Mouse (Mus musculus) lung, postnatal 4 days (tissue): ENCODE results near the gene Foxd1.

Source experiments
- DNase-seq, 2 experiments: peaks; one replicate each; pipeline ENCODE4 v3.0.0; 2021

The Foxd1 gene

GRCm38 (mm10) chr13:98355559-98356111 lies 1.6 kb downstream of the Foxd1 start:
- DNase-seq, result peak; percentile 28 to 36

- no peak for DNase-seq
These were observed 2.3 kb downstream of the Foxd1 start for GRCm38 (mm10) chr13:98356176-98356972.

- DNase-seq, result no peak
These were observed 3.0 kb downstream of the Foxd1 start for GRCm38 (mm10) chr13:98356973-98357425.

GRCm38 (mm10) chr13:98357433-98358423 lies 3.7 kb downstream of the Foxd1 start:
- DNase-seq, result no peak

GRCm38 (mm10) chr13:98358424-98359181 lies 4.6 kb downstream of the Foxd1 start:
- DNase-seq, result no peak

- DNase-seq, result no peak
These were observed 5.3 kb downstream of the Foxd1 start for GRCm38 (mm10) chr13:98359337-98359736.

- DNase-seq, result no peak
These were observed 6.3 kb downstream of the Foxd1 start for GRCm38 (mm10) chr13:98360391-98360790.

GRCm38 (mm10) chr13:98361161-98361560 lies 7.1 kb downstream of the Foxd1 start:
- DNase-seq, result no peak

- DNase-seq, result no peak
These were observed 9.0 kb downstream of the Foxd1 start for GRCm38 (mm10) chr13:98363046-98363445.

- DNase-seq, result no peak
These were observed 11.0 kb downstream of the Foxd1 start for GRCm38 (mm10) chr13:98365081-98365480.

GRCm38 (mm10) chr13:98365766-98366421 lies 11.9 kb downstream of the Foxd1 start:
- DNase-seq, result no peak

GRCm38 (mm10) chr13:98366469-98367275 lies 12.6 kb downstream of the Foxd1 start:
- DNase-seq, result no peak

- DNase-seq, result no peak
These were observed 13.6 kb downstream of the Foxd1 start for GRCm38 (mm10) chr13:98367601-98368000.

GRCm38 (mm10) chr13:98369046-98369445 lies 15.0 kb downstream of the Foxd1 start:
- no peak for DNase-seq

GRCm38 (mm10) chr13:98374560-98374959 lies 20.5 kb downstream of the Foxd1 start:
- DNase-seq, result no peak

GRCm38 (mm10) chr13:98374979-98375378 lies 20.9 kb downstream of the Foxd1 start:
- no peak for DNase-seq

GRCm38 (mm10) chr13:98377746-98378145 lies 23.7 kb downstream of the Foxd1 start:
- DNase-seq, result no peak

GRCm38 (mm10) chr13:98382751-98383150 lies 28.7 kb downstream of the Foxd1 start:
- DNase-seq, result no peak

GRCm38 (mm10) chr13:98383911-98384498 lies 30.0 kb downstream of the Foxd1 start:
- DNase-seq, result no peak

- DNase-seq, result no peak
These were observed 31.8 kb downstream of the Foxd1 start for GRCm38 (mm10) chr13:98385877-98386276.

GRCm38 (mm10) chr13:98389092-98389491 lies 35.0 kb downstream of the Foxd1 start:
- DNase-seq, result no peak
